Mouse (Mus musculus): ENCODE results near the gene Phlpp2. TPM values are rescaled to one million over a fixed set of nuclear protein-coding genes. Genes with fewer than 3 reads are reported as not detected.

The Phlpp2 gene
- polyA plus RNA-seq, 1 experiment from 2014 or later: 2.6 TPM

DNA sequence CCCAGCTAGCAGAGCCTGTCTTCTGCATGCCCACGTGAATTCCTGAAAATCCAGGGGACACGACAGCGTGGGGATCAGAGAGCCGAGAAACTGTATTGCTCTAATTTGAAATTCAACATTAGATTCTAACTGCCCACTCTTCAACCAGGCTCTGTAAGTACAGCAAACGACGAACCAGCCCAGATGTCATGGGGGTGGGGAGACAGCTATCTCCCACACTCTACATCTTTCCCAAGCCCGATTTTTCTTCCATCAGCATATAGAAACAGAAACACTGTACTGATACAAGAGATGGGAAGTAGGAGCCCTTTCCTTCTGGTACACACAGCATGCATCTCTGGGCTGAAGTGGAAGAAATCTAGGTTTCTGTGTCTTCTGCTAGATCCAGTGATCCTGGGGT lies 83.8 kb downstream of the Phlpp2 start:
- Histone ChIP-seq H3K27me3 (peaks cover 23% of the 10 kb centered on the region), H3K4me2 (no peak overlapping the region), H3K9me3 (no peaks in the 10 kb centered on the region), H3K9ac (no peak overlapping the region), H3K27ac (no peak overlapping the region), H3K4me1 (peaks cover 18% of the 10 kb centered on the region), H3K4me3 (no peak overlapping the region), H3K36me3 (no peaks in the 10 kb centered on the region)
- WGBS: 58% methylated on average over 7 of the region's 7 CpGs
- ATAC-seq (ENCODE audit: insufficient number of reproducible peaks, low FRiP score, low TSS enrichment, low read depth): no peak

DNA sequence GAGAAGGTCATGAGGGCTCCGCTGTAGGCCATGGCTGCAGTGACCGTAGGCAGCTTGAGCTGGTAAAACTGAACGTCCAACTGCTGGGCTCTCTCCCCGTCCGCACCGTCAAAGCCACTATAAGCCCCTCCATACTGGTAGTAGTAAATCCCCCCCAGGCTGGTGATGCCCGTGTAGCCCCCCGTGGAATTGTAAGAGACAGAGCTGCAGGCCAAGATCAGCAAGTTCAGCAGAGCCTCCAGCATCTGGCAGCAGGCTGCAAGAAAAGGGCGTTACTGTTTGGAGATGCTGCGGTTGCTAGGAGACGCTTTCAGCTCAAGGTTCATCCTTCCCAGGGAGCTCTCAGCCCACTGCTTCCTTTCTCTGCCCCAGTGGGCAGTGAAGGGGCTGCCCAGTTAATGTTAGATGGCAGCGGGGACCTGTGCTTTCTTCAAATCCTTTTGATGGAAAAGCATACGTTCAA lies 86.2 kb downstream of the Phlpp2 start:
- no peak overlapping the region for H3K9ac ChIP-seq
- H3K4me2 ChIP-seq: no peak overlapping the region
- H3K9me3 ChIP-seq: no peaks in the 10 kb centered on the region
- ATAC-seq (ENCODE audit: insufficient number of reproducible peaks, low FRiP score, low TSS enrichment, low read depth): no peak
- no peak overlapping the region for H3K27ac ChIP-seq
- no peak overlapping the region for H3K4me3 ChIP-seq
- WGBS: 55% methylated on average over 13 of the region's 13 CpGs
- H3K4me1 ChIP-seq: peaks cover 20% of the 10 kb centered on the region
- H3K27me3 ChIP-seq: peaks cover 5% of the 10 kb centered on the region; the same call in 1 of the 2 replicates
- H3K36me3 ChIP-seq: no peaks in the 10 kb centered on the region

DNA sequence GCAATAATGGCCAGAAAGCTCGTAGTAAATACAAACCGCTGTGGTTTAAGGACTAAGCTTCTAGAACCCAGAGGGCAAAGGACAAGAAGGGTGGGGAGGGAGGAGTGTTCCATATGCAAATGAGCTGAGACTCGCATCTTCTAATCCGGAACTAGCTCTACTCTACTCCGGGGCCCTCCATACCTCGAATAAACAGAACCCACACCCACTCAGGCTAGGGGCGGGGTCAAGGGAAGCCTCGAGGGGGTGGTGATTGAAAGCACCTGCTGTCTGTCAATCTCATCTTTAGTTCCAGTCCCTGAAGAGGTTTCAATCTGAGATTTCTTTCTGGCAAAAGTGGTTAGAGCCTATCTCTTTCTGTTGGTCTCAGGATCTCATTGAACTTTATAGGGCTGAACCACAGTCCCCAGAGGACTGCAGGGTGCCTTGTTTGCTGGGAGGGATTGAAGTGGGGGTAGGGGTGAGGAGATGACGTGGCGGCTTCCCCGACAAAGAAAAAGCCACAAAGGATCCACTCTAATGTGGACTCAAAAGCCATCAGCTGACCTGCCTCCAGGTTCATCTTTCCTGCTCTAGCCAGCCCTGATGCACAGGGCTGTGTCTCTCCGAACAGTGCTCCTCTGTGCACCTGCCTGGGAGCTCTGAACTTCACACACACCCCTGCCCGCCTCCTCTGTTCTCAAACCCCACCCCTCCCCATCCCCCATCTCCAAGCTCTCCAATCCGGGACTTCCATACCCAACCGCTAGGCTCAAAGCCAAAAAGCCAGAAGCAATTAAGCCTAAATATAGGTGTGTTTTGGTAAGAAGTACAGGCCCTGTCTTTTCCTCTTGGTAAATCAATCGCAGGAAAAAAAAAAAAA lies 89.1 kb downstream of the Phlpp2 start:
- no peak overlapping the region for H3K4me3 ChIP-seq
- 7% methylated on average over 16 of the region's 16 CpGs for WGBS

DNA sequence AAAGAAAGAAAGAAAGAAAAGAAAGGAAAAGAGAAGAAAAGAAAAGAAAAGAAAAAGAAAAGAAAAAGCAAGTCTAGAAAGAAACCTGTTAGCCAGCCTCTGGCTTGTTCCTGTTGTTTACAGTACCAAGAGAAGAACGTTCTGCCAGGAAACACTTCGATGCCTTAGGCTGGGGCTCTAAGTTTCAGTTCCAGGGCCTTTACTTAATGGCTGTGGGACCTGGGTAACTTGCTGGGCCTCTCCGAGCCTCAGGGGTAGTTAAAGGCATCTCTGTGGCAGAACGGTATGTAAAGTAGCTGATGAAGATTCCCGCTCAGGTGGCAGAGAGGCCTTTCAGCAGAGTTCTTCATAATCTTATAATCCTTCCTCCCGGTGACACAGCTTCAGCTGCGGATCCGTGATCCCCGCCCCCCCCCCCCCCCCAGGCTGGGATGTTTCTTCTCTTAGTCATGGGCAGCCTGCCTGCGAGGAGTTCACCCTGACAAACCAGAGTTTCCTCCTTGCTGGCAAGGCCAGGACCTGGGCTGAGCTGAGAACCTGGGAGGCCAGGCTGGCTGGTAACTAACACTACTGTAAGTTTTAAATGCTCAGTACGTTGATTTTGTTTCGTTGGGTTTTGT lies 89.8 kb downstream of the Phlpp2 start:
- Histone ChIP-seq H3K27ac (peak overlapping the region; percentile 71), H3K4me3 (no peak overlapping the region), H3K4me2 (0 out of 2 replicates have a peak overlapping the region, but pooled peaks have one; percentile 12), H3K9ac (no peak overlapping the region), H3K4me1 (peaks cover 34% of the 10 kb centered on the region), H3K36me3 (no peaks in the 10 kb centered on the region), H3K9me3 (no peaks in the 10 kb centered on the region), H3K27me3 (peaks cover 36% of the 10 kb centered on the region)
- 19% methylated on average over 12 of the region's 12 CpGs for WGBS
- ATAC-seq (ENCODE audit: insufficient number of reproducible peaks, low FRiP score, low TSS enrichment, low read depth): no peak

More for the DNA sequence above, 89.1 kb downstream of the Phlpp2 start:
- peak overlapping the region; percentile 12; the same call in 1 of the 2 replicates for H3K4me2 ChIP-seq
- peaks cover 30% of the 10 kb centered on the region for H3K4me1 ChIP-seq
- no peaks in the 10 kb centered on the region for H3K9me3 ChIP-seq
- H3K27ac ChIP-seq: no peak overlapping the region; the same call in 1 of the 2 replicates
- ATAC-seq (ENCODE audit: insufficient number of reproducible peaks, low FRiP score, low TSS enrichment, low read depth): no peak
- no peak overlapping the region for H3K9ac ChIP-seq
- peaks cover 29% of the 10 kb centered on the region for H3K27me3 ChIP-seq
- H3K36me3 ChIP-seq: no peaks in the 10 kb centered on the region

DNA sequence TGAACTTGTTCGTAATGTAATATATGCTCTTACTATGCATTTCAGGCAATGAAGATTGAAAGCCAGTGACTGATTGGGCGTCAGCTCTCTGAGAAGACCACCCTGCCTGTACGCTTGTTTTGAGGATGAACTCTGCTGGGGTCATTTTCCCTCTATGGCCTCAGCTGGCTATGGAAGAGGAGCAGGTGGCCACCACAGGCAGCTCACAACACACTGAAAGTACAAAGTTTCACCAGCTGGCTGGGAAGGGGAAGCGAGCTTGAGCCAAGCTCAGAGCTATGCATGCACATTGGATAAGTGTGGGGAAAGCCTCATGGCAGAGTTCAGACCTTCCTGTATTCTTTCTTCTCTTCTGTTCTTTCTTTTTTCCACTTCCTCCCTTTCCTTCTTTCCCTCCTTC lies 90.8 kb downstream of the Phlpp2 start:
- peaks cover 36% of the 10 kb centered on the region for H3K4me1 ChIP-seq
- no peak overlapping the region for H3K9ac ChIP-seq
- H3K4me2 ChIP-seq: no peak overlapping the region
- no peaks in the 10 kb centered on the region for H3K36me3 ChIP-seq
- peaks cover 38% of the 10 kb centered on the region for H3K27me3 ChIP-seq
- H3K4me3 ChIP-seq: no peak overlapping the region
- no peak for ATAC-seq (ENCODE audit: insufficient number of reproducible peaks, low FRiP score, low TSS enrichment, low read depth)
- H3K9me3 ChIP-seq: no peaks in the 10 kb centered on the region
- 84% methylated on average over 4 of the region's 4 CpGs for WGBS
- no peak overlapping the region for H3K27ac ChIP-seq

DNA sequence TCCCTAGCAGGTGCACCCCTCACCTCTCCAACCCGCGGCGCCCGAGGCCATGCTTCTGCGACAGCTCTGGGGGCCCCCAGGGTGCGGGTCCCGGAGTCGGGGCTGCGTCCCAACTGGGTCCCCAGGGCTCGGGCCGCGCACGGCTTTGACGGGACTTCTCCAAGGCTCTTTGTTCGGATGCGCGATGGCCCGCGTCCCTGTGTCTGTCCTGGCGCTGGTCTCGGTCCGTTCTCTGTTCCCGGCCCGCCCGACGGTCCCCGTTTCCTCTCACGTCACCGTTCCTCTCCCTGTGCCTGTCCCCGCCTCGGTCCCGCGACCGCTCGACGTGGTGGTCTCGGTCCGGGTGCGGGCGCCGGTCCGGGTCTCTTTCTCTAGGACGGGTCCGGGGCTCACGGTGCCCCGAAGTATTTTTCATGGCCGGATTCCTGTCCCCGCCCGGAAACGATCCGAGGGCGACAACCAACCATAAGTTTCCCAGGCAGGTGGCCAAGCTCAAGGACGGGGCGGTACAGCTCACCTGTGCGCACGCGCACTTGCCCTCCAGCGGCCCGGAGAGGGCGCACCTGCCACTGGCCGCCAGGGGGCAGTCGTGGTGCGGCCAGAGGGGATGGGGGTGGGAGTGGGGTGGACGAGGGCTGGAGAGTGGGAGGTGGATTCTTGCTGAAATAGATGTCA lies 93.5 kb downstream of the Phlpp2 start, which contains the start of gene Marveld3:
Gene Marveld3 (minus strand): TSS at position 511 of the 675 bp plus-strand sequence.
- H3K27ac ChIP-seq: no peak within 1 kb of the TSS
- H3K4me2 ChIP-seq: peak within 1 kb of the TSS; percentile 77
- H3K9me3 ChIP-seq: no peaks in the 10 kb centered on the region
- H3K4me3 ChIP-seq: peak within 1 kb of the TSS; percentile 45
- WGBS: 3% methylated on average over 64 of the region's 64 CpGs
- H3K27me3 ChIP-seq: peaks cover 41% of the 10 kb centered on the region
- H3K4me1 ChIP-seq: peaks cover 32% of the 10 kb centered on the region
- H3K36me3 ChIP-seq: no peaks in the 10 kb centered on the region
- no peak for ATAC-seq (ENCODE audit: insufficient number of reproducible peaks, low FRiP score, low TSS enrichment, low read depth)
- no peak within 1 kb of the TSS for H3K9ac ChIP-seq

DNA sequence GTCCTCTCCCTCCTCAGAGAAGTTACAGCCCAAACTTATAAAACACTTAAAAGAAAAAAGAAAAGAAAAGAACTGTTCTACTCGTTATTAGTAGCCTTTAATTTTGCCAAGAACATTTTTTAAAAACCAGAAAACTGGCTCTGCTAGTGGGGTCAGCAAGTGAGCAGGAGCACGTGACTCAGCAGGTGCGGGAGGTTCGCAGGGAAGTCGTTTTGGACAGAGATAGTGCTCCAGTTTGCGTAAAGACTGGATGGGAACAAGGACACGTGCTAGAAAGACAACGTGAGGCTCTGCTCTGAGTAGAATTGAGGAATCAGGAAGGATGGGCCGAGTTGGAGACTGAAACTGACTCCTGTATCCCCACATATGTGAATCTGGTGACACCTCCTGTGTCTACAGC lies 94.6 kb downstream of the Phlpp2 start:
- Histone ChIP-seq H3K36me3 (no peaks in the 10 kb centered on the region), H3K9me3 (no peaks in the 10 kb centered on the region), H3K27me3 (peaks cover 41% of the 10 kb centered on the region), H3K9ac (no peak overlapping the region), H3K4me3 (no peak overlapping the region), H3K27ac (no peak overlapping the region), H3K4me1 (peaks cover 23% of the 10 kb centered on the region), H3K4me2 (no peak overlapping the region)
- no peak for ATAC-seq (ENCODE audit: insufficient number of reproducible peaks, low FRiP score, low TSS enrichment, low read depth)
- 66% methylated on average over 9 of the region's 9 CpGs for WGBS

DNA sequence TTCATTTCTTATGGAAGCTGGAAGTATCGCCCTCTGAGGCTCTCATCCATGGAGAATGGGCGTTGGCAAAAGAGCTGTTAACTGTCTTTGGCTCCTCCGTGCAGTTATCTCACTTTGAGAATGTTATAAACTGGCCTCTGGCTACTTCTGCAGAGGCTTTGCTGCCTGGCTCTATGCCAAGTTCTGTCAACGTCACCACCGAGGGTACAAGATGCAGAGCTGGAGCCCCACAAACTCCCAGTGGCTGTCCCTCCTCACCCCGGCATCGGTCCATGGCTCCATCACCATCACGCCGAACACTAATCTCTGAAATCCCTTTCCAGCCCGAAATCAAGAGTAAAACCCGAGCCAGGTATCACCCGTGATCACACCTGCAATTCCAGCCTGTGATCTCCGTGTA lies 95.1 kb downstream of the Phlpp2 start:
- H3K9me3 ChIP-seq: no peaks in the 10 kb centered on the region
- H3K27ac ChIP-seq: no peak overlapping the region
- 57% methylated on average over 13 of the region's 13 CpGs for whole genome bisulfite sequencing
- no peaks in the 10 kb centered on the region for H3K36me3 ChIP-seq
- no peak overlapping the region for H3K4me2 ChIP-seq
- H3K4me1 ChIP-seq: peaks cover 17% of the 10 kb centered on the region
- H3K27me3 ChIP-seq: peaks cover 46% of the 10 kb centered on the region
- ATAC-seq (ENCODE audit: insufficient number of reproducible peaks, low FRiP score, low TSS enrichment, low read depth): no peak
- no peak overlapping the region for H3K4me3 ChIP-seq
- H3K9ac ChIP-seq: no peak overlapping the region

DNA sequence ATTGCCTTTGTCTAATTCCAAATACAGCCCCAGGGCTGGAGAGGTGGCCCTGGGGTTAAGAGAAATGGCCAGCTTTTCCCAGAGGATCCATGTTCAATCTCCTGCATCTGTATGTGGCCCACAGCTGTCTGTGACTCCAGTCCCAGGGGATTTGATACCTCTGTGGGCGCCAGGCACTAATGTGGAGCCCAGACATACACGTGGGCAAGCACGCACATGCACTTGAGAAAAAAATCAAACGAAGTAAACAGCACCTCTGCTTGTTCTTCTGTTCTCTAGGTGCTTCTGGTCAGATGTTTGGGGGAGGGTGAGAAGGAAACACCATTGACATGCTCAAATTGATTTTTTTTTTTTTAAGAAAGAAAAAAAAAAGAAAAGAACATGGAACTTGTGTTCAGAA lies 95.8 kb downstream of the Phlpp2 start:
- Histone ChIP-seq H3K4me1 (peaks cover 16% of the 10 kb centered on the region), H3K36me3 (no peaks in the 10 kb centered on the region), H3K9ac (no peak overlapping the region), H3K27me3 (peaks cover 53% of the 10 kb centered on the region), H3K4me2 (no peak overlapping the region), H3K4me3 (no peak overlapping the region), H3K27ac (no peak overlapping the region), H3K9me3 (no peaks in the 10 kb centered on the region)
- WGBS: 63% methylated on average over 4 of the region's 4 CpGs
- ATAC-seq (ENCODE audit: insufficient number of reproducible peaks, low FRiP score, low TSS enrichment, low read depth): no peak

DNA sequence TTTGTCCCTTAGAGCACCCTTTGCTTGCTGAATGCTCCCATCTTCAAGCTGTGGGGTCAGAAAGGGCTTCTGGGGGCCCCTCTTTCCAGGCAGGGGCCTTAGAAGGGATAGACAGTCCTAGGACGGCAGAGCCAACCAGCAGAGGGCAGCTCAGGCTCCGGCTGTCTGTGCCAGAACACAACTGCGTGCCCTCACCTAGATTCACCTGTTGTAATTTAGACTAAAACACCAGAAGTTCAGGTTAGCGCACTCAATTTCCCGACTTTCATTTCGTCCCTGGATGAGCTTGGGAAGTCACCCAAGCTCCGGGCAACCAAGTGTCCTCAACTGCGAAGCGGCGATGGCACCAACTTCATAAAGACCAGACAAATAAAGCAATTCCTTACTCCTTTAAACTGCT lies 100.5 kb downstream of the Phlpp2 start:
- no peak overlapping the region for H3K27ac ChIP-seq
- peaks cover 26% of the 10 kb centered on the region for H3K27me3 ChIP-seq
- no peak for ATAC-seq (ENCODE audit: insufficient number of reproducible peaks, low FRiP score, low TSS enrichment, low read depth)
- no peak overlapping the region for H3K9ac ChIP-seq
- H3K36me3 ChIP-seq: no peaks in the 10 kb centered on the region
- H3K4me3 ChIP-seq: no peak overlapping the region
- 54% methylated on average over 10 of the region's 10 CpGs for WGBS
- H3K4me1 ChIP-seq: no peaks in the 10 kb centered on the region
- H3K4me2 ChIP-seq: no peak overlapping the region
- no peaks in the 10 kb centered on the region for H3K9me3 ChIP-seq

DNA sequence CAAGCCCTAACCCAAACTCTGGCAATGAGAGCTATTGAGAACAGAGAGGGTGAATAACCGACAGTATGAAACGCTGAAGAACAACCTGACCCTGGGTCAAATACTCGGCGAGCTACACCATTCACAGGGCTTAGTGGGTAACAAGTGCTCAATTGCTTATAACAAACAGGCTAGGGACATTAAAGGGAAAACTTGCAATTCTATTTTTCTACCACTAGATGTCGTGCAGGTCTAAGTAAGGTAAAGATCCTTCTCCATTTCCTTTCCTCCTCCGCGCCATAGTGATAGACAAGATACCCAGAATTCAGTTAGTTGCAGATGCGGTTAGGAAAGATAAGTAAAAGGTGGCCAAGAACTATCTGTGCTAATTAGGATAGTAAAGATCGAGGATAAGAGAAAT lies 102.0 kb downstream of the Phlpp2 start:
- ATAC-seq (ENCODE audit: insufficient number of reproducible peaks, low FRiP score, low TSS enrichment, low read depth): no peak
- Histone ChIP-seq H3K36me3 (no peaks in the 10 kb centered on the region), H3K4me1 (no peaks in the 10 kb centered on the region), H3K4me2 (no peak overlapping the region), H3K27ac (no peak overlapping the region), H3K9ac (no peak overlapping the region), H3K9me3 (no peaks in the 10 kb centered on the region), H3K27me3 (peaks cover 23% of the 10 kb centered on the region), H3K4me3 (no peak overlapping the region)
- WGBS: 9% methylated on average over 9 of the region's 9 CpGs

DNA sequence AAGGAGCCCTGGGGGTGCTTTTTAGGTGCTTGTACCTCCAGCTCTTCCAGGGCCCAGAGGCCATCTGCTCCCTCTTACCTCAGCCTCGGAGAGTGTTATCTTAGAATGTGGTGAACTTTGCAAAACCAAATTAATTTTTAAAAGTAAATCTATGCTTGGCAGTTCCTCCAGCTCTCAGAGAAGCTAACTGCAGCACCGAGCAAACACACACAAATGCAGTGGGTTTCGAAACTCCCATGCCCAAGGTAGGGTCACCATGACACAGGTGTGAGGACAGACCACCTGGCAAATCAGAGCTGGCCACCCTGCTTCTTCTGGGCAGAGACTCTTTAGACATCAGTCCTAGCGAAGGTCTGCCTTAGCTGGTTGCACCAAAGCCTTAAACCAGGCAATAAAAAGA lies 104.6 kb downstream of the Phlpp2 start:
- Histone ChIP-seq H3K27ac (no peak overlapping the region), H3K4me3 (no peak overlapping the region), H3K27me3 (peaks cover 22% of the 10 kb centered on the region), H3K9ac (no peak overlapping the region), H3K4me1 (no peaks in the 10 kb centered on the region), H3K9me3 (no peaks in the 10 kb centered on the region), H3K36me3 (no peaks in the 10 kb centered on the region), H3K4me2 (no peak overlapping the region)
- ATAC-seq (ENCODE audit: insufficient number of reproducible peaks, low FRiP score, low TSS enrichment, low read depth): no peak
- 77% methylated on average over 4 of the region's 4 CpGs for WGBS

Data from limb, embryonic 15.5 days (tissue).